ENCODE assay signal across 8 mouse cellular contexts in genomic region chr19:10101341-10102053, GRCm38 (mm10). TPM values are rescaled to one million over a fixed set of nuclear protein-coding genes. Genes with fewer than 3 reads are reported as not detected.
DNase-seq lines count a peak whose midpoint lies in the region; ATAC-seq lines count a peak whose summit lies in the region.

Gene Fads2 (minus strand): TSS chr19:10101746.

- peak; percentile 94 for DNase-seq in MN1 (ENCODE audit: low spot score)
- peak; percentile 58 for DNase-seq in cerebellum, adult 9-11 months
- DNase-seq in frontal cortex, postnatal 10 days (ENCODE audit: low spot score in 2 of 2): peak; percentile 90 to 94
- peak; percentile 94 for DNase-seq in hindbrain, embryonic 11.5 days (ENCODE audit: low spot score)
- peak; percentile 92 to 97 for DNase-seq in layer of hippocampus, postnatal 14 days (ENCODE audit: low spot score in 2 of 2)
- peak; percentile 94 for DNase-seq in lung, postnatal 10 days
- DNase-seq in retina, postnatal 1 day: peak; percentile 99
- DNase-seq in thymus, postnatal 4 days: peak; percentile 79

- no peaks in the 10 kb centered on the region for H3K27me3 ChIP-seq in hindbrain, embryonic 11.5 days (ENCODE audit: control insufficient read depth, insufficient read depth, low read length)

- peak; percentile 96 for ATAC-seq in hindbrain, embryonic 11.5 days (ENCODE audit: low FRiP score)

- H3K4me3 ChIP-seq in hindbrain, embryonic 11.5 days (ENCODE audit: low read depth, low read length): peak within 1 kb of the TSS; percentile 87

- no peaks in the 10 kb centered on the region for H3K36me3 ChIP-seq in hindbrain, embryonic 11.5 days (ENCODE audit: control insufficient read depth, insufficient read depth, low read length)

- H3K4me2 ChIP-seq in hindbrain, embryonic 11.5 days (replicated peaks; ENCODE audit: low read depth, low read length): peak within 1 kb of the TSS; percentile 75

- peak within 1 kb of the TSS; percentile 96 for H3K27ac ChIP-seq in hindbrain, embryonic 11.5 days (ENCODE audit: low read depth, low read length)

- H3K4me1 ChIP-seq in hindbrain, embryonic 11.5 days (replicated peaks; ENCODE audit: control insufficient read depth, insufficient read depth, low read length): peaks cover 11% of the 10 kb centered on the region

- WGBS in hindbrain, embryonic 11.5 days: under 1% methylated on average over 57 of the region's 57 CpGs

- H3K9me3 ChIP-seq in hindbrain, embryonic 11.5 days (ENCODE audit: control insufficient read depth, low read length): no peaks in the 10 kb centered on the region

- H3K9ac ChIP-seq in hindbrain, embryonic 11.5 days (ENCODE audit: low read depth, low read length): peak within 1 kb of the TSS; percentile 86

RNA-seq across cellular contexts. Expression of gene Fads2, which starts in this region (rescaled TPM):
- polyA plus RNA-seq in hindbrain, embryonic 11.5 days (2014; fragmentation: Nextera tagmentation; extraction: Ambion mirVana): 62.9 and 63.9 TPM in 2 replicates
- 100 to 1,000 TPM; 230 to 239 TPM for total RNA-seq in layer of hippocampus, postnatal 14 days (2021)

Comparison
In these comparisons a context has a peak if more than half of its experiments do, and no peak if none do; other contexts are left out.
1. Peak in every context shown above with its lines: DNase-seq, ATAC-seq, H3K4me3 ChIP-seq and H3K27ac ChIP-seq.